Mouse (Mus musculus): ENCODE measurements around the gene Slit1. TPM values are rescaled to one million over a fixed set of nuclear protein-coding genes. Genes with fewer than 3 reads are reported as not detected.

The Slit1 gene
- total RNA-seq, 2 experiments from 2014 or later, result 209 to 224 TPM

DNA sequence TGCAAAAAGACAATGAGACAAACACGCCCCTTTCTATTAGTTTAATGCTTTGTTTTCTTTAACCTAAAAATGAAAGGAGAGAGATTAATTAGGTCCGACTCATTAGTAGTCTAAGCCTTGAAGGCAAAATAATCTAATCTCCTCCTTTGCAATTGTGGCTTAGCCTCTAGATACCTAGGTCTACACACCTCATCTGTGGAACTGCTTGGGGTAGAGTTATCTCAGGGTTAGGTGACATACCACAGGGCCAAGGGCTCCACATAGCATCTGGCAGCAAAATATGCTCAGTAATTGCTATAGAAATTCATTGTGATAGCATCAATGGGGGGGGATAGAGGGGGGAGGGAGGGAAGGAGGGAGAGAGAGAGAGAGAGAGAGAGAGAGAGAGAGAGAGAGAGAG lies 18.0 kb downstream of the Slit1 start:
- DNase-seq (ENCODE audit: low spot score in 2 of 2), result no peak

DNA sequence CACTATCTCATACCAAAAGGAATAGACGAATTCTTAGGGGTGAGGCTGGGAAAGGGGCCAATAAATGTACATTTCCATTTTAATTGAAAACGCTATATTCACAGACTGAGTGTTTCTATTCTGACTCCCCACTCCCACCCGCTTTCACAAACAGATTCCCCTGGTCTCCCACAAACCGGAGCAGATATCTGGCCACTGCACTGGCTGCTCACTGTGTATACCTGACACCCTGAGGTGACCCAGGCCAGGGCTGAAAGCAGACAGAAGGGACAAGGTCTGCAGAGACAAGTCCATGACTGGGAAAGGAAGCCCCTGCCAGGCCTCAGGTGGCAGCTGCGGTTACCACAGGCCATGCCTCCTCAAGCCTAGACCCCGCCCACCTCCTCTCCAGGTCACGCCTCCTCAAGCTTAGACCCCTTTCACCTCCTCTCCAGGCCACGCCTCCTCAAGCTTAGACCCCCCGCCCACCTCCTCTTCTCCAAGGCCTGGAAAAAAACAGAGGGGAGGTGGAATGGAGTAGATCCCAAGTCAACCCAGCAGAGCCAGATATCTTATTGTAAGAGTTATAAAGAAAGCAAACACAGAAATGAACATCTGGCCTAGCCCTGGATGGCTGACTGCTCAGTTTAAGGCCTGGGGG lies 18.5 kb downstream of the Slit1 start:
- no peak for DNase-seq (ENCODE audit: low spot score in 2 of 2)

DNA sequence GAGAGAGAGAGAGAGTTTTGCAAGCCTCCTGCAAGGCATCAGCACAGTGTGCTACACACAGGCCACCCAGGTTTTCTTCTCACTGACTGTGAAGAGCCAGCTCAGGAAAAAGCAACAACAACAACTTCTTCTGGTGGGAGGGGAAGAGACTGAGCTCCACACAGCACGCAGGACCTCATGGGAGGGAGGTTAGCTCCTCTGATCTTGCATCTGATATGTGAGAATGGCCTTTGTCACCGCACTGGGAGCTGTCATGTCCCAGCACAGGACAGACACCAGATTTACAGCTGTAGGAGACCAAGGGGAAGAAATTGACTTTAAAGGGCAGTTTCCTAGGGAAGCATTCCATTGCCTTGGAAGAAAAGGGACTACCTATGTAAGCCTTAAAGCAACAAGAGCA lies 20.1 kb downstream of the Slit1 start:
- no peak for DNase-seq (ENCODE audit: low spot score in 2 of 2)

DNA sequence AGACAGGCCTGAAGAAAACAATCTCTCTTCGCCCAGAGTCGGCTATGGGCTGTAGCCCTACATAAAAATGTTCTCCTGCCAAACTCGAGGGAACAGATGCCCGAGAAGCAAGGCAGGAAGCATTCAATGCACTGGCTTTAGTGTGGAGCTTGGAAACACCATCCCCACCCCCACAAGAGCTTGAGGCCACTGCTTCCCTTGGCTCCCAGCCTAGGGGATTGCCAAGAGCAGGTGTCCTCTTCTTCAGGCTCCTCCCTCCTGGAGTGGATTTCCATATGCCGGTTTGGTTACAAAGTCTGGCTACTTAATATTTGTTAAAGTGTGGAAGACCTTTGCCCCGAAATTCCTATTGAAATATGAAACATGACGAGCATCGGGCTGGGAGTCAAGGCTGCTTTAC lies 24.0 kb downstream of the Slit1 start:
- DNase-seq (ENCODE audit: low spot score in 2 of 2), result no peak

DNA sequence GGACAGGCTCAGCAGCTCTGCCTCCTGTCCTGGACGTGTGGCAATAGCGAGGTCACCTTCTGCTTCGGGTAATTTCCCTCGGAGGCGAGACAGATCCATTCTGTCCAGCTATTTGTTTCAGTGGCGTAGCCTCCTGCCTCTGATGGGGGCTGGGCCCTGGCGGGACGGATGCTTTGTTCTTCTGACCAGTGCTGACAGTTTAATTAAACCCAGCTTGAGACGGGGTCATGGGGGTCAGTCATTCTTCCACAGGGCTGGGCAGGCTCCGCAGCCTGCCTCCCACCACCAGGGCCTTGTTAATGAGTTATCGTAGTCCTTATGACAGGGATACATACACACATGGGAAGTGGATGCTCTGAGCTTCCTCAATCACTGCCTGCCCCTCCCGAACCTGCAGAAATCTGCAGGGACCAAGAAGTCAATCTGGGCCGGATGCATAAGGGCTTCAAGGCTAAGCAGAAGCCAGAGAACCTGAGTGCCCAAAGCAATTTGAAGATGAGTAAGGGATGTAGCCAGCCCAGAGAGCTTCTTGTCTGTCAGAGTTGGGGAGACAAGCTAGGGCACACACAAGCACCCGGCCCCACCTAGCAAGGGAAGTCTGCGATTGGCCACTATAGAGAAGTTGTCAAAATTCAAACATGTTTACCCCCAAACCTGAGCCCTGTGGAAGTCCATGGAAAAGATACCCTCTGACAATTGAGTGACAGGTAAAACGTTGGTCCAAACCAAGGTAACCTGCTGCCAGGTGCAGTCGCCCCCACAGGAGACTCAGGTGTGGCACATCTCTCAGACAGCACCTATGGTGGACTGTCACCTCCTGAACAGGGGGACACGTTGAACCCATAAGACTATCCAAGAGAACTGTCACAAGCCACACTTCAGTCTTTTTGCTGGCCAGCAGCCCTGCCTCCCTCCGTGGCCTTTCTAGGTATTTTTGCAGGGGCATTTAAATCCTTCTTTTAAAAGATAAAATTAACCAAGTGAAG lies 26.9 kb downstream of the Slit1 start:
- DNase-seq (ENCODE audit: low spot score in 2 of 2), result no peak

DNA sequence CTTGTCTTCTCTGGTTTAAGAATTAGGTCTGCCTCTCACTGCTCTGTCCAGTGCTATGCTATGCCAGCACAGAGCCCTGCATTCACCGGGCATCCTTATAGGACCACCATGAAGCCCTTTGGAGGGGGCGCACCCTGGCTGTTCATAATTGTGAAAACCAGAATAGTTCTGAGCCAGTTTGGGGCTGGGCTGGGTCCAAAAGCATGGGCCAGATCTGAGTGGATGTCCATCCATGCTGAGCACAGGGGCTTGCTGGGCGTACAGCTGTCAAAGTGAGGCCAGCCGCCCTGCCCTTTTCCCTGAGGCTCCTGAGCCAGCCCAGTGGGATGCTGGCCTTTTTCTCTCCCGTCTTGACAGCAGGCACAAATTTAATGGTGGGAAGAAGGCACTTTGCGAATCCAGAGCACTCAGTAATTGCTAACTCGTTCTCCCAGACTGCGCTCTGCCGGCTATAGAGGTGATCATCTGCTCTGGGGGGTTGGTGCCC lies 29.0 kb downstream of the Slit1 start:
- DNase-seq (ENCODE audit: low spot score in 2 of 2), result no peak

DNA sequence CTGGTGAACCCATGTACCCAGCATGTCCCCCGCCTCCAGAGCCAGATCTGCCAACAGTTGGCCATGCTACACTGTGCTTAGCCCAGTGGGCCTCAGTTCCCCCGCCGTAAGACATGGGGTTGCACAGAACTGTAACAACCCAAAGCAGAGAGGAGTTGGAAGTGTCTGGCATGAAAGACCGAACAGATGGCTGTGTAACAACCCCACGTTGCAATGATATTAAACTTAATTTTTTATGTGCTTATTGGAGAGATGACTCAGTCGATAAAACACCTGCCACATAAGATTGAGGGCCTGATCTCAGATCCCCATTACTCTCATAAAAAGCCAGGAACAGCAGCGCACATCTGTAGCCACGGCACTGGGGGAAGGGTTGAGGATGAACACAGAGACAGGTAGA lies 30.6 kb downstream of the Slit1 start:
- peak; percentile 62 to 82 for DNase-seq (ENCODE audit: low spot score in 2 of 2)

DNA sequence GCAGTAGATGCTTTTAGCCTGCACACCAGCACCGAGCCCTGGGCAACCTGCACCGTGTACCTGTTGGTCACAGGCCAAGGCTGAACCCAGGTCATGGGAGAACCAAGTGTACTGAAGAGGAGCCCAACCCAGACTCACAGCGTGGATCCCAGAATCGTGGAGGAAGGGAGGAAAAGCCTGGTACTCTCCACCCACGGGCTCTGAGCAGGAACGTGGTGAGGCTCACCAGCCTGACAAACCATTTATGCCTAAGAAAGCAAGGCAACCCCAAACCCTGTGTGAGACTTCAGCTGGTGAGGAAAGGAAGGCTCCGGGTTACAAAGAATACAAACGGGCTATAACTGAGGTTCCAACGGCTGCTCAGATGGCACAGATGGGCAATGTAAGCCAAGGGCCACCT lies 31.8 kb downstream of the Slit1 start:
- no peak for DNase-seq (ENCODE audit: low spot score in 2 of 2)

DNA sequence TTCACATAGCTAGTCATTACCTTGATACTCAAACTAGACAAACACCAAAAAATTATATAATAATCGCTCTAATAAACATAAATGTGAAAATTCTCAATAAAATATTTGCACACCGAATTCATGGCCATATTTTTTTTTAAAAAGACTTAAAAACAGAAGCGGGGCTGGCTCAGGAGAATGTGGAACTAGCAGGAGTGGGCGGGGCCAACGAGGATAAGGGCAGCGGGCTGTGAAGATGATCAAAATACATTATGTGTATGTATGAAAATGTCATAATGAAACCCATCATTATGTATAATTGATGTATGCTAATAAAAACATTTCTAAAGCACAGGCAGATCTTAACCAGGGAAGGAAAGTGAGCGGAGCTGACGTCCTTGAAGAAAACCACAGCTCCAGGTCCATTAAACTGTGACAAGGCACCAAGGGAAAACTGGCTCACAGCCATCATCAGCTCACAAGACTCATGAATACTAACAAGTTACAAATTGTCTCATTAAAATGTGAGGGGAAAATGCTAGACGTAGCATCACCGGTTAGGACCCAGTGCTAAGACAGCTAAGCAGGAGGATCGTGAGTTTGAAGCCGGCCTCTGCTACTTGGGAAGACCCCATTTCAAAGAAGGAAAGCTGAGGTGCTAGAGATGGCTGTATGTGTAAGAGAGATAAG lies 33.8 kb downstream of the Slit1 start:
- DNase-seq (ENCODE audit: low spot score in 2 of 2), result no peak

DNA sequence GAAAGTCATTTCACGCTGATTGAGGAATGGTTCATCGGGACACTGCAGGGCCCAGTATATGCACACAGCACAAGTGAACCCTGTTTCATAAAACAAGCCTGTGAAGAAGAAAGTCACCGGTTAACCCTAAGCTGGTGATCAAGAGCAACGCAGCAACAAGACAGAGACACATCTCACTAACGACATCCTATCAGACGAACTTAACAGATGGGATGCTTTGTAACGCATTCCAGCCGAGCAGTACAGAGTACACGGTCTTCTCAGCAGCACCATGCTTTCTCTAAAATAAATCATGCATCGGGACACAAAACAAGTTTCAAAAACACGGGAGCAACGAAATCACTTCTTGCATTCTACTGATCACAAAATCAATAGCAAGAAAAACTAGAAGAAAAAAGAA lies 35.6 kb downstream of the Slit1 start:
- peak in 1 of 2 experiments; percentile 75 for DNase-seq (ENCODE audit: low spot score in 2 of 2)

DNA sequence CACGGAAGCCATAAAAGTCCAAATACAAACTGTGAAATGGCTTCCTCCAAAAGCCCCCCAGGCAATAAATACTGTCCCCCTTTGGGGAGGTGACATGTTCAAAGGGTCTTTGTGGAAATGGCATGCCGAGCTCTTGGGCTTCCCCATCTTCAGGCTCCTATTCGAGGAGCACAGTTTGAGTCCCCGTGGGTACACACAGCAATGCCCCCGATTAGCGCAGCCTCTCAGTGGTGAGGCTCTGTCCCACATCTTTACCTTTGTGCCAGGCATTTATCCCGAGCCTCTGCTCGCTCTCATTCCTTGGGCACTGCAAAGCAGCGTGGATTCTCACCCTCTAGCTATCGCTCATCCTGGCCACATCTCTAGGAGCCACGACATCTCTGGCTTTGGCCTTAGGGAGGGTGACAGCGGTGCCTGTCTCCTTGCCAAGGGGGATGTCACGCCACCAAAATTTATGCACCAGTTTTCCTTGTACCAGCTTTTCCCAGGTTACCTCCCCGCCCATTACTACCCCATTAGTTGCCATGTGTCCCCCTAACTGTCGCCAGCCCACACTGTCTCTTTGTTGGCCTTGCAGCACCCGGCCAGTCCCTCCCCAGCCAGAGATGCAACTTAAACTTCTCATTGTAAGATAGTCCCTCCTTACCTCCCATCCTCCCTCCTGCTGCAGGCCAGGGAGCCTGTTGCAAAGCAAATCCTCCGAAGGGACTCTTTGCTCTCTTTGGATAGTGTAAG lies 37.2 kb downstream of the Slit1 start:
- DNase-seq (ENCODE audit: low spot score in 2 of 2), result no peak

DNA sequence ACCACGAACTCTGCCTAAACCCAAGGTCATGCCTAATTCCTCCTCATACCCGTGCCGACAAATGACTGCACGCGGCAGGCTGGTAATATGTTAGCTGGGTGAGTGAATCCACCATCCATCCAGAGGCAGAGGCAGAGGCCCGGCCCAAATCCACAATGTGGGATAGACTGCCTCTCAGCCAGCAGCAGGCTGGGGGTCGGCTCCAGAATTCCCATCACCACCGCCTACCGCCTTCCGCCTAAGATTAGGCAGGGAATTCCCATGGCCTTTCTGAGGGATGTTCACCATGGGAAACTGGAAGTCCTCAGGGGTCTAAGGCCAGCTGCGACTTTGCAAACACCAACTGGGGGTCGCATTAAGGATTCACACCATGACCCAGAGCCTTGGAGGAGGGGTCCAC lies 38.0 kb downstream of the Slit1 start:
- DNase-seq (ENCODE audit: low spot score in 2 of 2), result no peak

DNA sequence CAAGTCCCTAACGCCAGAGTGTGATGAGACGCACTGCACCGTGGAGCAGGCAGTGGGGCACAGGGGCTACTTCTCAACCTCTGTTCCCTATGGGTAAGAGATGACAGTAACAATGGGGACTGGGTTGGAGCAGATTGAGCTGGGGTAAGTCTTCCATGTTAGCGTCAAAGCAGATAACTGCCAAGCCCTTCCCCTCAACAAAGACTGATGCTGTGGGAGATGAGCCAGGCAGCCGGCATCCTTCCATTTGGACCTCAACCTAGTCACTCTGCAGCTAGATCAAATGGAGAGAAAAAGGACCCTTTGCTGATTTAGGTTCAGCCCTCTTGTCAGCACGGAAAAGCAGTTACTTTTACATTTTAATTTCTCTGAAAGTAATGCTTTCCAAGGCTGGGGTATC lies 40.8 kb downstream of the Slit1 start:
- no peak for DNase-seq (ENCODE audit: low spot score in 2 of 2)

DNA sequence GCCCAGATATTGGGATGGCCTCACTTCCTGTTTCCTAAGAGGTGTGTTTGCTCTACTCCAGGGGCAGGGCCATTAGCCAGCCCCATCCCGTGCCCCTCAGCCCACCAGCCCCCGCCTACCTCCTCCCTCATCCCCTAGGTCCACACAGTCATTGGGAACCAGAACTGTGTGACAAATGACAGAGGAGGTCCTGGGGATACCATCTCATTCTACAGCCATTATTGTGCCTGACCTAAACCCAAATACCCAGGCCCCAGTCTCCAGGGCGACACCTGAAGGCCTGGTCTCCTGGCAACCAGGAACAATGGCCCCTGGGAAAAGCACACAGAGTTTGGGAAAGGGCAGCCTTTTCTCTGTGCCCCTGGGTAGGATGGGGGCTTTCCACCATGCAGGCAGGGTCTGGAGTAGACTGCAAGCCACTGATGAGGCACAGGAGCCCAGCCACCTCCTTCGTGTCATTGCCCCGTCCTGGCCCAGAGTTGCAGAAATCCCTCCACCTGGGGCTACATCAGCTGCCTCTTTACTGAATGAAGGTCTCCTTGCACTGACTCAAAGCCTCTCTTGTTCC lies 44.5 kb downstream of the Slit1 start:
- DNase-seq (ENCODE audit: low spot score in 2 of 2), result no peak

DNA sequence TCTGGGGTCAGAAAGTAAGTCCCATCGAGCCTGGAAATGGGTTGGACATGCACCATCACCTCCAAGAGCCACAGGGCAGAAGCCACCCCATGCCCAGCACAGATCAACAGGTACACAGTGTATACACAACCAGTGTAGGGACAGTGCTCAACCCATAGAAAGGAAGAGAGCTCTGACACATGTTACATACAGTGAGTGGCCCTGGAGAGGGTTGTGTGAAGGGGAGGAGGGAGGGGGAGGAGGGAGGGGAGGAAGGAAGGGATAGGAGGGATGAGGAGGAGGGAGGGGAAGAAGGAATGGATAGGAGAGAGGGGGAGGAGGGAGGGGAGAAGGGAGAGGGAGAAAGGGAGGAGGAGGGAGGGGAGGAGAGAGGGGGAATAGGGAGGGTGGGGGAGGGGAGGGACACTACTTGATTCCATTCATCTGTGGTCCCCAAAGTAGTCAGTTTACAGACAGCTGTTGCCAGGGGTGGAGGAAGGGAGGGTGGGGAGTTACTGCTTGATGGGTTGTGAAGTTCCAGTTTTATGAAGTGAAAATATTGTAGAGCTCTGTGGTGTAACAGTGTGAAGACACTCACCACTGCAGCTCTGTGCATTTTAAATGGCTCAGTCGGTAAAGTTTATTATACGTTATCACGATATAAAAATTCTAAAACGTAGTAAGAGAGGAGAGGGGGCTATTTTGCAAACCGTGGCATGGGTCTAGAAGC lies 45.5 kb downstream of the Slit1 start:
- DNase-seq (ENCODE audit: low spot score in 2 of 2), result no peak

DNA sequence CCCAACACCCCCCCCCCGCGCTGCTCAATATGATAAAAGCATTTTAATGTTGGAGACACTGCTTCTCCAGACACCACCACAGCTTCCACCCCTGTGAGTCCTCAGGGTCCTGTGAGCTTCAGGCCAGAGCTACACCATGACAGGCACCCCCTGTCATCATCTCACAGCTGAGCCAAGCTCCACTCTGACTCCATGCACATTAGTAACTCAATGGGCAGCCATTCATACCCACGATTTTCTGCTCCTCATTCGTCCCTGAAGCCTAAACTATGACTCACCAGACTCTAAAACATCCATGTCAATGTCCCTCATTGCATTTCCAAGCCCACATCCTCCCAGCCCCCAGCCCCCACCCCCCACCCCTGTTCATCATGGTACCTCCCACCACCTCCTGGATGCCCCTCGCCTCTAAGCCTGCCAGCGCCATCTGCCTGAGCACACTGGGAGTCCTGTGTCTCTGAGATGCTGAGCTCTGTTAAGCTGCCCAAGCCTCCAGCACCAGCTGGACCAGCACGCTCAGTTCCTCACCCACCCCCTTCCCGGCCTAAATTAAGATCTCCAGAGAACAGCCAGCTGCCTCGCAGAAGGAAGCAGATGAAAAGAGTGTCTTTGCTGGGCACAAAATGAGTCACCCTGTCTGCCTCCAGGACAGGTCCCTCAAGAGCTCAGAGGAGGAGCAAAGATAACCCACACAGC lies 46.2 kb downstream of the Slit1 start:
- DNase-seq (ENCODE audit: low spot score in 2 of 2), result peak; percentile 90 to 94

DNA sequence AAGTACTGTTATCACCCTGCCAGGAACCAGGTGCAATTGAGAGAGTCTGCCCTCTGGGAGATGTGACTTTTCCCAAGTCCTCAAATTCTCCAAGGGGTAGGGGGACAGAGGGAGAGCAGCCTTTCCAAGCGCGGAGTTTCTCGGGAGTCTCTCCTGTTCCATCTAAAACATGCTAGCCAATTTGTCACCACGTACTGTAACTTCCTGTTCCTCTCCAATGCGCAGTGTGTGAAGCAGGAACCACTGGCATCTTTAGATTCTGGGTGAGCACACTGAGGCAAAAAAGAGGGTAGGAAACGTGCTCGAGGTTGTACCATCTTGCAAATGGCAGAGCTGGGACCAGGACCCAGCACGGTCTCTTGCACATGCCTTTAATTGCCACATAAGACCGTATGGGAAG lies 47.0 kb downstream of the Slit1 start:
- no peak for DNase-seq (ENCODE audit: low spot score in 2 of 2)

DNA sequence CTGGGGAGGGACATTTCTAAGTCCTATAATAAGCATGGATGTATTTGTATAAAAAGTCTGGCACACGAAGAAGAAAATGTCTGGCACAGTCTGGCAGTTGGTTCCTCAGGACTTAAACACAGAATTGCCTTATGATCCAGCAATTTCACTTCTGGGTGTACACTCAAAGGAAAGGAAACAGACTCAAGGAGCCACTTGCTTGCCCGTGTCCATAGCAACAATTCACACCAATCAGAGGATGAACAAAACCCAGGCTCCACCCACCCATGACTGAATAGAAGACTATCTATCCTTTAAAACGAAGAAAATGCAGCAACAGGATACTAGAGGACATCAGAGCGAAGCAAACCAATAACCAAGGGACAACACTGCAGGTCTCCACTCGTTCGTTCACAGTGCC lies 48.4 kb downstream of the Slit1 start:
- no peak for DNase-seq (ENCODE audit: low spot score in 2 of 2)

DNA sequence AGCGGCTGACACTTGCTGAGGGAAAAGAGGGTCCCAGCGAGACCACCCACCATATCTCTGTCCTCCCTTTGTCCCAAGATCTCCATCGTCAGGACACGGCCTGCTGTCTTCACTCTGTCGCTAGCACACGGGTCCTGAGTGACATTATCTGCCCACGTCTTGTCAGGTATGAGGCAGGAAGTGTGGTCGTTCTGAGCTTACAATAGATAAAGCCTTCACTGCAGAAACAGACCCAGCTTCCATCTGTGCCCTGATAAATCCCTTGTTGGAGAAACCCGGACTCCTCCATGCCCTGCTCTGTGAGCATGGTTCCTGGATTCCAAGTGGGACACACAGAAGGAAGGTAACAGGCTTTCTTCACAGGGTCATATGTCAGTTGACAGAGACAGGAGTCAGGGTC lies 48.9 kb downstream of the Slit1 start:
- no peak for DNase-seq (ENCODE audit: low spot score in 2 of 2)

DNA sequence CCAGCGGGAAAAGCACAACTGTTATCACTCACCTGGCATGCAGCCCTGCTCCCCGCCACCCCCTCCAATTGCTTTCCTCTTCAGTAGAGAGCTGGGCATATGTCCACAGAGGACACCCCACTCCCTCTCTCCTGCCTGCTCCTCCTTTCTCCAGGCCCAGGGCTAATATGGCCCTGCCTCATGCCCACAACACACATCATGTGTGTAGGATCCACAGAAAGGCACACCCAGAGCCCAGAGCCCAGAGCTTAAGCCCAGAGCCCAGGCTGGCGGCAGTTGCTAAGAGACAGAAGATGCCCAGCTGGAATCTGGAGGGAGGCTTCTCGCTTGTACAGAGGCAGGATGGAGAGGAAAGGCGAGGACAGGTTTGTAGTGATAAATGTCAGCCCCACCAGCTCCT lies 49.7 kb downstream of the Slit1 start:
- peak in 1 of 2 experiments; percentile 58 for DNase-seq (ENCODE audit: low spot score in 2 of 2)

All from layer of hippocampus, adult 18-20 months (tissue).